Mouse (Mus musculus): ENCODE data around the gene Egfl8. TPM values are rescaled to one million over a fixed set of nuclear protein-coding genes. Genes with fewer than 3 reads are reported as not detected.
A peak's percentile ranks its signal among the peaks of the same experiment; 100 is the strongest.

Egfl8 gene
- polyA plus RNA-seq, 1 experiment: 0.03 TPM

DNA sequence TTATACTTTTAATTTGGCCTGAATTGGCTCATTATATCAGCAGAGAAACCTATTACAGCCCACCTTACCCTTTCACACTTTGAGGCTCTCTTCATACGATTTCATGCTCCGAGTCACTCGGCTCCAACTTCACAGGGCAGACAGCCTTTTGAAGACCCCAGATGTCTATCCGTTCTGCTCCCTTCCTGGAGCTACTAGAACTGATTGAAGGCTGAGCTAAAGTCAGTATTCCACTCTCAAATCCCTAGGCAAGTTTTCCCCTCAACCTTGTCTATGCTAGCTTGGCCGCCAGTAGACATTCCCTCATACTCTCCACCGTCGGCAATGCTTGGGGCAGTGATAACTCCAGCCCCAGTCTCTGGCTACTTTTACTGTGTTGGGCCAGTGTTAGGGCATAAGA, 26.6 kb downstream of the Egfl8 start:
- peaks cover 75% of the 10 kb centered on the region for H3K4me1 ChIP-seq (ENCODE audit: control insufficient read depth)
- peaks cover 5% of the 10 kb centered on the region for H3K36me3 ChIP-seq (ENCODE audit: control insufficient read depth)
- peaks cover 26% of the 10 kb centered on the region for H3K27me3 ChIP-seq (ENCODE audit: control insufficient read depth)
- H3K4me3 ChIP-seq (replicated peaks): no peak overlapping the region
- no peaks in the 10 kb centered on the region for H3K9me3 ChIP-seq (ENCODE audit: control insufficient read depth, low read length)
- no peak for TF ChIP-seq GATA1 (IDR thresholded peaks at IDR 0.05; ENCODE audit: low read length)
- no peak for TF ChIP-seq TAL1 (IDR thresholded peaks at IDR 0.05; ENCODE audit: low read length)

DNA sequence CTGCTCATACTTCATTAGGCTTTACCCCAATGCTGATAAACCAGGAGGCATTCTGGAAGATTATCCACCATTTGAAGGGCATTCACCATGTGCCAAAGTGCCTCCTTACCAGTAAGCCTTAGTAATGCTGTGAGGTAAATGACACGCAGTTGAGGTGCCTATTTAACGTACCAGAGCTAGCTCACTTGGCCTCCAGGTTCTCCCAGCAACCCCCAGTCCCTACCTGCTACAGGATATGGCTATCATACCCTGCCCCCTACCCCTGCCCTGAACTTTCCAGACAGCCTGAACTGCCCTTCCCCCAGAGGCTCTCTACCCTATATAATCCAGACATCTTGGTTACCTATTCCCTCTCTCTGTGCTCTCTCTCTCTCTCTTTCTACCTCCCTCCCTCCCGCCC, 27.0 kb downstream of the Egfl8 start:
- H3K27me3 ChIP-seq (ENCODE audit: control insufficient read depth): peaks cover 26% of the 10 kb centered on the region
- H3K4me3 ChIP-seq (replicated peaks): no peak overlapping the region
- H3K4me1 ChIP-seq (ENCODE audit: control insufficient read depth): peaks cover 70% of the 10 kb centered on the region
- TF ChIP-seq GATA1 (IDR thresholded peaks at IDR 0.05; ENCODE audit: low read length) (no peak), TAL1 (IDR thresholded peaks at IDR 0.05; ENCODE audit: low read length) (no peak)
- no peaks in the 10 kb centered on the region for H3K9me3 ChIP-seq (ENCODE audit: control insufficient read depth, low read length)
- peaks cover under 1% of the 10 kb centered on the region for H3K36me3 ChIP-seq (ENCODE audit: control insufficient read depth)

DNA sequence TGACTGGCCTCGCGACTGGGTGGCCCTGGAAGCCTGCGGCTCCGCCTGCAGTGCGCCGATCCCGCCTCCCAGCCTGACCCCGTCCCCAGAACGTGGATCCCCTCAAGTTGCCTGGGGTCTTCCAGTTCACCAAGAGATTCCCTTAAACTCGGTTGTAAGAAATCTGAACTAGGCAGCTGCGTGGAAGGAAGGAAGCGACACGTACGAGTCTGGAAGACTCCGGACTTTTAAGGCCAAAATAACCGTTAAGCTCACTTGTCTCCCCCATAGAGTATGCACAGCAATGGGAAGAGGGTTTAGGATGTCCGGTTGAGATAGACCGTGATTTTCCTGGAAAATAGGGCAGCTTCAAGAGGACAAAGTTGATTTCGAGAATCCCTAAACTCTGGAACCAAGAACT, 28.0 kb downstream of the Egfl8 start:
- Histone ChIP-seq H3K4me1 (ENCODE audit: control insufficient read depth) (peaks cover 61% of the 10 kb centered on the region), H3K4me3 (replicated peaks) (peak overlapping the region; percentile 91), H3K27me3 (ENCODE audit: control insufficient read depth) (peaks cover 26% of the 10 kb centered on the region), H3K9me3 (ENCODE audit: control insufficient read depth, low read length) (no peaks in the 10 kb centered on the region), H3K36me3 (ENCODE audit: control insufficient read depth) (no peaks in the 10 kb centered on the region)
- TF ChIP-seq TAL1 (IDR thresholded peaks at IDR 0.05; ENCODE audit: low read length) (no peak), GATA1 (IDR thresholded peaks at IDR 0.05; ENCODE audit: low read length) (no peak)

DNA sequence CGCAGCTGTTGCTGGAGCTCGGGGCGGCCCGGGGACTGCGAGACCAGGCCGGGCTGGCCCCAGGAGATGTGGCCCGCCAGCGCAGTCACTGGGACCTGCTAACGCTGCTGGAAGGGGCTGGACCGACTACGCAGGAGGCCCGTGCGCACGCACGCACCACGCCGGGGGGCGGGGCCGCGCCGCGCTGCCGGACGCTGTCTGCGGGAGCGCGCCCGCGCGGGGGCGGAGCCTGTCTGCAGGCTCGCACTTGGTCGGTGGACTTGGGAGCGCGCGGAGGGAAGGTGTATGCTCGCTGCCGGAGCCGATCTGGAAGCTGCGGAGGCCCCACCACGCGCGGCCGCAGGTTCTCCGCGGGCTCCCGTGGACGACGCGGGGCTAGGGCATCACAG, 28.4 kb downstream of the Egfl8 start:
- Histone ChIP-seq H3K4me1 (ENCODE audit: control insufficient read depth) (peaks cover 57% of the 10 kb centered on the region), H3K27me3 (ENCODE audit: control insufficient read depth) (peaks cover 26% of the 10 kb centered on the region), H3K4me3 (replicated peaks) (peak overlapping the region; percentile 91), H3K36me3 (ENCODE audit: control insufficient read depth) (no peaks in the 10 kb centered on the region), H3K9me3 (ENCODE audit: control insufficient read depth, low read length) (no peaks in the 10 kb centered on the region)
- TF ChIP-seq TAL1 (IDR thresholded peaks at IDR 0.05; ENCODE audit: low read length): no peak
- no peak for TF ChIP-seq GATA1 (IDR thresholded peaks at IDR 0.05; ENCODE audit: low read length)

DNA sequence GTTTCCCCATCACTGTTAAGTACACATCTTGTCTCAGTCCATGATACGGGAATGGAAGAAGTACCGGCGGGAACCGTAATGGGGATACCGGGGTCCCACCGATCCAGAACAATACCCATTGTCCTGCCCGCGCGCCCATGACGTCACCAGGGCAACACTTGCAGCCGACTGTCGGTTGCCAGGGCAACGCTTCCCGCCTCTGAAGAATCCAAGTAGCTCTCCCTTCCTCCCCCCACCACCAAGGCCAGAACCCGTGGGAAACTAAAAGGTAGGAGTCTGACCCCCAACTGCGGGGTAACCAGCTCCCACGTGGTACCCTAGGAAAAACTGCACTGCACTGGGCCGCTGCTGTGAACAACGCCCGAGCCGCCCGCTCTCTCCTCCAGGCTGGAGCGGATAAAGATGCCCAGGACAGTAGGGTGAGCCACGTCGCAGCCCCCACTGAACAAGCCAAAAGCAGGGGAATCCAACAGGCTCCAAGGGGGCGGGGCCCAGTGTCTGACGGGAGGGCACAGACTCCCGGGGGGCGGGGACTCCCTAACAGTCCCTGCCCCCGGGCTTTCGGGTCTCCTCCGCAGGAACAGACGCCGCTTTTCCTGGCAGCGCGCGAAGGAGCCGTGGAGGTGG, 28.9 kb downstream of the Egfl8 start:
- Histone ChIP-seq H3K36me3 (ENCODE audit: control insufficient read depth) (no peaks in the 10 kb centered on the region), H3K4me3 (replicated peaks) (peak overlapping the region; percentile 91), H3K4me1 (ENCODE audit: control insufficient read depth) (peaks cover 54% of the 10 kb centered on the region), H3K27me3 (ENCODE audit: control insufficient read depth) (peaks cover 26% of the 10 kb centered on the region), H3K9me3 (ENCODE audit: control insufficient read depth, low read length) (no peaks in the 10 kb centered on the region)
- no peak for TF ChIP-seq GATA1 (IDR thresholded peaks at IDR 0.05; ENCODE audit: low read length)
- no peak for TF ChIP-seq TAL1 (IDR thresholded peaks at IDR 0.05; ENCODE audit: low read length)

DNA sequence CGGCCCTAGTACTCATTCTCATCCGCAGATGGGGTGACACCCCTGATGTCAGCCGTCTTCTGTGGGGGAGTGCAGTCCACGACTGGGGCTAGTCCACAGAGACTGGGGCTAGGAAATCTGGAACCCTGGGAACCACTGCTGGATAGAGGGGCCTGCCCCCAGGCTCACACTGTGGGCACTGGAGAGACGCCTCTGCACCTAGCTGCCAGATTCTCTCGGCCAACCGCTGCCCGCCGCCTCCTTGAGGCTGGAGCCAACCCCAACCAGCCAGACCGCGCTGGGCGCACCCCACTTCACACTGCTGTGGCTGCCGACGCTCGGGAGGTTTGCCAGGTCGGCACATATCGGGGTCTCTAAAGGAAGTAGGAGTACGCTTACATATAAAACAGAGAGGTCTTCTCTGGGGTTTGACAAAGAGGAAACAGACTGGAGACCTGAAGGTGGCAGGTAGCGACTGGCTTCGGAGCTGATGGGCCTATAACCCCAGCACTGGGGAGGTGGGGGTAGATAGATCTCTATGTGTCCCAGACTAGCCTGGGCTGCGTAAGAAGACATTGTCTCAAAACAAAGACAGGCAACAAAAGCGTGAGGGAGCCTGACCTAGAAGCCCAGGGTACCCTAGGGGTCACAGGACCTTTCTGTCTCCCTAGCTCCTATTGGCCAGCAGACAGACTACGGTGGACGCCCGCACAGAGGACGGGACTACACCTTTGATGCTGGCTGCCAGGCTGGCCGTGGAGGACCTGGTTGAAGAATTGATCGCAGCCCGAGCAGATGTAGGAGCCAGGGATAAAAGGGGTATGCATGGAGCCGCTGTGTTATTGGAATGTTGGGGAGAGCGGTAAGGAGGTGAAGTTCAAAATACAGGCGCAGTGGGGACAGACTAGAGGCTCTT, 29.6 kb downstream of the Egfl8 start:
- peak overlapping the region; percentile 91 for H3K4me3 ChIP-seq (replicated peaks)
- no peaks in the 10 kb centered on the region for H3K9me3 ChIP-seq (ENCODE audit: control insufficient read depth, low read length)
- H3K27me3 ChIP-seq (ENCODE audit: control insufficient read depth): peaks cover 26% of the 10 kb centered on the region
- H3K36me3 ChIP-seq (ENCODE audit: control insufficient read depth): no peaks in the 10 kb centered on the region
- H3K4me1 ChIP-seq (ENCODE audit: control insufficient read depth): peaks cover 46% of the 10 kb centered on the region
- TF ChIP-seq GATA1 (IDR thresholded peaks at IDR 0.05; ENCODE audit: low read length) (no peak), TAL1 (IDR thresholded peaks at IDR 0.05; ENCODE audit: low read length) (no peak)

DNA sequence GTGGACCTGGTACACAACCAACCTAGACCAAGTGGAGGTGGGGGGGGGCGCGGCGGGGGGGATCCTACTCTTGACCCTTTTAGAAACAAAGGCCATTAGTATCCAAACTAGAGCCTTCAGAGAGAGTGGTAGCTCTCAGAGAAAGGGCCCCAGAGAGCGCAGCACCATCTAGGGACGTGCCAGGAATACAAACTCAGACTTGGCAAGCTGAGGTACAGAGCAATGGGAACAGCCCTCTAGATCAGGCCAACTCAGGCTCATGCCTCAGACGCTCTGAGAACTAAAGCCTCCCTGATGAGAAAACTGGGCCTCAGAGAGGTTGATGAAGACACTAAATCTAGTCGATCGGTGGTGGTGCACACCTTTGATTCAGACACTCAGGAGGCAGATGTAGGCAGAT, 30.6 kb downstream of the Egfl8 start:
- Histone ChIP-seq H3K36me3 (ENCODE audit: control insufficient read depth) (no peaks in the 10 kb centered on the region), H3K9me3 (ENCODE audit: control insufficient read depth, low read length) (no peaks in the 10 kb centered on the region), H3K4me3 (replicated peaks) (no peak overlapping the region), H3K4me1 (ENCODE audit: control insufficient read depth) (peaks cover 36% of the 10 kb centered on the region), H3K27me3 (ENCODE audit: control insufficient read depth) (peaks cover 18% of the 10 kb centered on the region)
- no peak for TF ChIP-seq TAL1 (IDR thresholded peaks at IDR 0.05; ENCODE audit: low read length)
- no peak for TF ChIP-seq GATA1 (IDR thresholded peaks at IDR 0.05; ENCODE audit: low read length)

DNA sequence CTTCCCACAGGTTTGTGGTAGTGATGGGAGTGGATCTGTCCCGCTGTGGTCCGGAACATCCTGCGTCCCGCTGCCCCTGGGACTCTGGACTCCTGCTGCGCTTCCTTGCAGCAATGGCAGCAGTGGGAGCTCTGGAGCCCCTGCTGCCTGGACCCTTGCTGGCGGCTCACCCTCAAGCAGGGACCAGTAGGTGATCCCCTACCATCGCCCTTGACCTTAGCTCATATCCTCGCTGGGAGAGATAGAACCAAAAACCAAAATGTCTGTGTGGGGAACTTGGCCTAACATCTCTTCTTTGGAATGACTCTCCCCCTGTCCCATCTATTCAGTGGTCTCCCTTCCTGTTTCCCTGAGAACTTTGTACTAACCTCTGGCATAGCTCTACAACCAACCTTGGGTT, 32.0 kb downstream of the Egfl8 start:
- H3K4me1 ChIP-seq (ENCODE audit: control insufficient read depth): peaks cover 24% of the 10 kb centered on the region

DNA sequence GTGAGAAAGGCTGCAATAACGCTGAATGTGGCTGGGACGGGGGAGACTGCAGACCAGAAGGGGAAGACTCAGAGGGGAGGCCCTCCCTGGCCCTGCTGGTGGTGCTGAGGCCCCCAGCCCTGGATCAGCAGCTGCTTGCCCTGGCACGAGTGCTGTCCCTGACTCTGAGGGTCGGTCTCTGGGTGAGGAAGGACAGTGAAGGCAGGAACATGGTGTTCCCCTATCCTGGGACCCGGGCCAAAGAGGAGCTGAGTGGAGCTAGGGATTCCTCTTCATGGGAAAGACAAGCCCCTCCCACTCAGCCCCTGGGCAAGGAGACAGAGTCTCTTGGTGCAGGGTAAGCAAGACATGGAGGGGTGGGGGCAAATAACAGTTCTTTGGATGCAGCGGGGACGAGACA, 32.4 kb downstream of the Egfl8 start:
- Histone ChIP-seq H3K4me3 (replicated peaks) (no peak overlapping the region), H3K4me1 (ENCODE audit: control insufficient read depth) (peaks cover 20% of the 10 kb centered on the region), H3K36me3 (ENCODE audit: control insufficient read depth) (no peaks in the 10 kb centered on the region), H3K27me3 (ENCODE audit: control insufficient read depth) (peaks cover 11% of the 10 kb centered on the region), H3K9me3 (ENCODE audit: control insufficient read depth, low read length) (no peaks in the 10 kb centered on the region)
- TF ChIP-seq GATA1 (IDR thresholded peaks at IDR 0.05; ENCODE audit: low read length): no peak
- TF ChIP-seq TAL1 (IDR thresholded peaks at IDR 0.05; ENCODE audit: low read length): no peak

More for the DNA sequence above, 32.0 kb downstream of the Egfl8 start:
- Histone ChIP-seq H3K4me3 (replicated peaks) (no peak overlapping the region), H3K36me3 (ENCODE audit: control insufficient read depth) (no peaks in the 10 kb centered on the region), H3K27me3 (ENCODE audit: control insufficient read depth) (peaks cover 13% of the 10 kb centered on the region), H3K9me3 (ENCODE audit: control insufficient read depth, low read length) (no peaks in the 10 kb centered on the region)
- TF ChIP-seq GATA1 (IDR thresholded peaks at IDR 0.05; ENCODE audit: low read length): no peak
- TF ChIP-seq TAL1 (IDR thresholded peaks at IDR 0.05; ENCODE audit: low read length): no peak
